Mouse (Mus musculus) lung, adult 2 months (tissue): ENCODE measurements at regions not wholly inside any gene's neighbourhood (a gene's known extent, or its start where the extent isn't known, plus 50 kb on each side); places are given as distances from the start of the nearest gene placed in this dataset.

Experiments
- CTCF ChIP-seq: fragments of 200-500 bp; IDR thresholded peaks from 2 replicates; pipeline ENCODE4 v1.5.1; 2011; ENCODE audit warnings: mild to moderate bottlenecking, low read length, control low read depth; ENCODE audit not compliant: insufficient read depth
- POLR2A ChIP-seq: fragments of 200-500 bp; IDR thresholded peaks from 2 replicates; pipeline ENCODE4 v1.6.1; 2011; ENCODE audit warnings: low read depth, mild to moderate bottlenecking, control low read depth, low read length, borderline replicate concordance; ENCODE audit errors: extremely low read depth

DNA sequence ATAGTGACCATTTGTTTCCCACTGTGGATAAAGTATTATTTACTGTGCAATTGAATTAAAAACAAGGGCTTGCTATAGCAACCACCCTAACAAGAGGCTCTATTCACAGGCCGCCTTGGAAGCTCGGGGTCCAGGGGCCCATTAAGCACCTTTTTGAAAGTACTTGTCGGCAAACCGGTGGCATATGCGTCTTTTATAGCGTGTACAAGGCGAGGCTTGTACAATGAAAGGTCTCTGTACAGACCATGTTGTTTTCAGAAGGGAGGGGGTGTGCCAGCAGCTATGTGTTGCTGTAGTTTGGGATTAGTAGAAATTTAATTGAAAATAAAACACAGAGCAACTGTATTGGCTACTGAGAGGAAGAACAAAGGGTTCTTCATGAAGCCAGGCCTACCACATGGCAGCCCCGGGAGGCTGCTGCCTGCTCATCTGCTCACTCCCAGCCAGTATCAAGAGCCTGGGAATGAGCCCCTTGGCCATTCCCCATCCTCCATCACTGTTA is 324.9 kb downstream of the Icos start:
- no peak for TF ChIP-seq CTCF
- no peak for TF ChIP-seq POLR2A
